Mouse (Mus musculus) left cerebral cortex, adult 11 months (tissue): ENCODE data around the gene Olfr818.
"Not testable (repeated sequence)": the region's sequence is repeated elsewhere in the genome, so short reads cannot be mapped to it uniquely, and the experiment has no call there.

Experiments
- DNase-seq: peaks from one replicate; pipeline ENCODE4 v3.0.0; 2022; ENCODE audit warnings: low spot score

The Olfr818 gene

DNA sequence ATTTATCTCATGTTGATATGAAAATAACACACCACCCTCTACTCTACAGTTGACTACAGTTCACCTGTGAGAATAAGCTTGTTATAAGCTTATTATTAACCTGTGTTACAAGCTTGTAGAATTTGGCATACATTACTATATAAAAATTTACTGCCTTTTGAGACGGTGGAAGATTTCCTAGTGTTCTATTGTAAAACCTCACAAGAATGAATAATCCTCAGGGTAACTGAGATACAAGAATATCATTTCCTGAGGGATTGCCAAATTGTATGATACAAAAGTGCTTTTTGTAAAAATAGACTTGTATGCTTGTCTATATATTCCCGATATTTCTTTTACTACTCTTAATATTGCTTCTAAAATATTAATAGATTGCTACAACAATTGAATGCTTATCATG, at the start of gene Olfr818:
Gene Olfr818, minus strand, starts transcription at position 101 of the 400 bp plus-strand sequence.
- DNase-seq, result no peak

DNA sequence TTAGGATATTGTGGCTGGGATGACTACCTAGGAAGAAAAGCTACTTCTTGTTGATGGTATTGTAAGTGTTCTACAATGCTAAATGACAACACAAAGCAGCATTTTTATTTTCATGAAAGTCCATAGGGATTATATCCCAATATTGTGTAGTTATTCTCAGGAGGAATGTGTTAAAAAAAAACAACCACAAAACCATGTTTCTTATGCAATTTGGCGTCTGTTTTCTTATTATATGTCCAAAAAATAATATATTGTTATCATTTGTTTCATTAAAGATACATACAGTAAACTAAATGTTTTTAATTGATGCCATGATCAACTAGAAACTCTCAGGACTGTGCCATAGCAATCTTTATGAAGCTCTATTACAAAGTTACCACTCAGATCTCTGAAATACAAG, 36.1 kb upstream of the Olfr818 start, which contains the start of gene Gm10310:
Gene Gm10310, minus strand, starts transcription at position 101 of the 400 bp plus-strand sequence.
- not testable (repeated sequence) for DNase-seq

DNA sequence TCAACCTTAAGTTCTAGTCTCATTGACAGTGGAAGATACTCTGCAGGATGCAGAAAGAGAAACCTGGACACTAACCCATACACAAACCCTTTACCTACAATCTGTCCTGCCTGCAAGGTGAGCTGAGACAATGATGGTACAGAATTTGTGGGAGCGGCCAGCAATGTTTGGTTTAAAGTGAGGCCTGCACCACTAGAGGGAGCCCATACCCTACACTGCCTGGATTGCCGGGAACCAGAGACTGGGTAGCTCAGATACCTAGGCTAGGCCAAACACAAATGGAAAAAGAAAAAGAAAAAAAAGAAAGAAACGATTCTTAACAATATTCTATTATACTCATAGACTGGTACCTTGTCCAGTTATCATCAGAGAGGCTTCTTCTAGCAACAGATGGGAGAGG, 33.0 kb upstream of the Olfr818 start:
- not testable (repeated sequence) for DNase-seq

DNA sequence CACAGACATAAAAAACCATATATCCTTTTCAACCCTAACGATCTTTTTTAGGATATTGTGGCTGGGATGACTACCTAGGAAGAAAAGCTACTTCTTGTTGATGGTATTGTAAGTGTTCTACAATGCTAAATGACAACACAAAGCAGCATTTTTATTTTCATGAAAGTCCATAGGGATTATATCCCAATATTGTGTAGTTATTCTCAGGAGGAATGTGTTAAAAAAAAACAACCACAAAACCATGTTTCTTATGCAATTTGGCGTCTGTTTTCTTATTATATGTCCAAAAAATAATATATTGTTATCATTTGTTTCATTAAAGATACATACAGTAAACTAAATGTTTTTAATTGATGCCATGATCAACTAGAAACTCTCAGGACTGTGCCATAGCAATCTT, 27.1 kb upstream of the Olfr818 start, which contains the start of gene Olfr247:
Gene Olfr247, minus strand, starts transcription at position 101 of the 400 bp plus-strand sequence.
- DNase-seq, result not testable (repeated sequence)

DNA sequence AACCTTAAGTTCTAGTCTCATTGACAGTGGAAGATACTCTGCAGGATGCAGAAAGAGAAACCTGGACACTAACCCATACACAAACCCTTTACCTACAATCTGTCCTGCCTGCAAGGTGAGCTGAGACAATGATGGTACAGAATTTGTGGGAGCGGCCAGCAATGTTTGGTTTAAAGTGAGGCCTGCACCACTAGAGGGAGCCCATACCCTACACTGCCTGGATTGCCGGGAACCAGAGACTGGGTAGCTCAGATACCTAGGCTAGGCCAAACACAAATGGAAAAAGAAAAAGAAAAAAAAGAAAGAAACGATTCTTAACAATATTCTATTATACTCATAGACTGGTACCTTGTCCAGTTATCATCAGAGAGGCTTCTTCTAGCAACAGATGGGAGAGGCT, 24.1 kb upstream of the Olfr818 start:
- not testable (repeated sequence) for DNase-seq

DNA sequence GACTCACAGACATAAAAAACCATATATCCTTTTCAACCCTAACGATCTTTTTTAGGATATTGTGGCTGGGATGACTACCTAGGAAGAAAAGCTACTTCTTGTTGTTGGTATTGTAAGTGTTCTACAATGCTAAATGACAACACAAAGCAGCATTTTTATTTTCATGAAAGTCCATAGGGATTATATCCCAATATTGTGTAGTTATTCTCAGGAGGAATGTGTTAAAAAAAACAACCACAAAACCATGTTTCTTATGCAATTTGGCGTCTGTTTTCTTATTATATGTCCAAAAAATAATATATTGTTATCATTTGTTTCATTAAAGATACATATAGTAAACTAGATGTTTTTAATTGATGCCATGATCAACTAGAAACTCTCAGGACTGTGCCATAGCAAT, 18.3 kb upstream of the Olfr818 start, which contains the start of gene Olfr819:
Gene Olfr819, minus strand, starts transcription at position 101 of the 400 bp plus-strand sequence.
- DNase-seq, result not testable (repeated sequence)

DNA sequence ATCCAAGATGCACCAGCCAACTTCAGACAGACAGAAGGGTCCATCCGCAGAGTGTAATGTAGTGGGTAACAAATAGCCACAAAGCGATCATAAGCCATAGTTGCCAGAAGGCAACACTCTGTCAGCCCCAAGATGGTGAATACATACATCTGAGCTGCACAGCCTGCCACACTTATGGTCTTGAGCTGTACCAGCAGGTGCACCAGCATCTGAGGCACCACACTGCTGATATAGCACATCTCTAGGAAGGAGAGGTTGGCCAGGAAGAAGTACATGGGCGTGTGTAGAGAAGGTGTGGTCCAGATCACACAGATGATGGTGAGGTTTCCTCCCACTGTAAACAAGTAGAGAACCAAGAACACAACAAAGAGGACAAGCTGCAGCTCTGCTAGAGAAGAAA, 17.3 kb upstream of the Olfr818 start:
- DNase-seq, result not testable (repeated sequence)

DNA sequence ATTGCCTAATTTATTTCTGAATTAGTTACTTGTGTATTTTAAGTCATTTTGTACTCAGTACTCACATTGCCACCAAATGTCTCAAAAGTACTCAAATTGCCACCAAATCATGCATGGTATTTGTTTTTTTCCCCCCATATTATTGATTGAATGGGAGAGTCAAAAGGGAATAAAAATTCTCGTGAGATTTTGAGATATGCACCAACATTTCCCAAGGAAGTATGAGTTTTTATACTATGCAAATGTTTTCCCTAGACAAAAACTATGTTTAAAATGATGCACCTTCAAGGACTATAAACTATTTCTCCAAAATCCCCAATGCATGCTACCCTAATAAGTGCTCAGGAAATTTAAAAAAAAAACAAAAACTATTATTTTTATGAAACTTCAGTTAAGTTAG, 33.4 kb downstream of the Olfr818 start, which contains the start of gene Olfr816:
Gene Olfr816, minus strand, starts transcription at position 101 of the 400 bp plus-strand sequence.
- DNase-seq, result no peak

DNA sequence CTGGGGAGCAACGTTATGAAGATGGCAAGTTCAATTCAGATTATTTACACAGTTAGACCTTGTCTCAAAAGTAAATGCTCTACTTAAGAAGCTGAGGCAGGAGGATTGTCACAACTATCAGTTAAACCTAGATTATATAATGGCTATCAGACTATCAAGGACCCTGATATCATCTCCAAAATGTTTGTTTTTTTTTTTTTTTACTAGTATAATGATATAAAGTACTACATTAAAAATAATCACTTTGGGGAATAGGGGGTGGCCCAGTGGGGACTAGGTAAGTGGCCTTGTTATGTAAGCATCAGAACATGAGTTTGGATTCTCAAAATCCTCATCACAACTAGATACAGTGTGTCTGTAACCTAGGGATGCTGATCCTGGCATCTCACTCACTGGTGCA, 43.1 kb downstream of the Olfr818 start, which contains the start of gene Olfr815:
Gene Olfr815, minus strand, starts transcription at position 101 of the 400 bp plus-strand sequence.
- not testable (repeated sequence) for DNase-seq
